Mouse (Mus musculus): ENCODE measurements around the gene Samd14.

Samd14 gene

DNA sequence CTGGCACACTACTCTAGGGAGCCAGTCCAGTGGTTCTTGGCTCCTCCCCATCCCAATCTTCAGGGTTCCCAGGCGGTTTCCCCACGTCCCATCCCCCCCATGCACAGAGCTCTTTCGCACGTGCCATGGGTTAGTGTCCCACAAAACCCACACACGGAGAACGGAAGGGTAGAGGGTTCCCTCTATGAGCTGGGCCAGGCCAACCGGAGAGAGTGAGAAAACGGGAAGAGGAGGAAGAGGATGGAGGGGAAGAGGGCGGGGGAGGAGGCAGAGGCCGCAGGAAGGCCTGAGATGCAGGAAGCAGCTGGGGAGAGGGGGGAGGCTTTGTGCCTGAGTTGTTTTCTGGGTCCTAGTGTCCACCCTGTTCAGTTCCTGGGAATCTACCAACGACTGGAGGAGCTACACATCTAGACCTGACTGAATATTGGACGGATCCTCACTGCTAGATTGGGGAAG is 20.1 kb upstream of the Samd14 start:
- DNase-seq (ENCODE audit: low read depth, low spot score) = peak; percentile 92

DNA sequence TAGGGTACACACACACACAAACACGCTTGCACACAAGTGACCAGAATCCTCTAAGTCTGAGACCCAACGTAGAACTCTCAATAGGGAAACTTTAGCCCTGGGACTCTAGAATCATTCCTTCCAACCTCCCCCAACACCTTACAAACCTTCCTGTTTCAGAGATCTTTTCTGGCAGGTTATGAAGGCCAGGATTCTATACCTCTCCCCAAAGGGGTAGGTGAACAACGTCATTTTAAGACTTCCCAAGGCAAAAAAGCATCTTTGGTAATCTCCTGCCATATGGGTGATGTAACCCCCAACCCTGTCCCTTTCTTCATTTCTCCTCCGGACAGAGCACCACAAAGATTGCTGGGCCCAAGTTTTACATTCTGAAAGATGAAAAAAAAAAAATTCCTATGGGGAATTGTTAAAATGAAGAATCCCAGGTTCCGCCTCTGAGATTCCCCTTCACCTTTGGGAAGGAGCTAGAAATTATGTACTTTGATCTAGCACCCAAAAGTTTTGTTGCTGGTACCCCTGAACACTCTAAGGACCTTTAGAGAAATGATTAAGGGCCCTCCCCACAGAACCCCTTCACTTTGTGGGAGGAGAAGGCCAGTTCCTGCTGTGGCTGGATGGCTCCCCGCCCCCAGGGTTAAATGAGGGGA is 19.5 kb upstream of the Samd14 start:
- no peak for DNase-seq (ENCODE audit: low read depth, low spot score)

DNA sequence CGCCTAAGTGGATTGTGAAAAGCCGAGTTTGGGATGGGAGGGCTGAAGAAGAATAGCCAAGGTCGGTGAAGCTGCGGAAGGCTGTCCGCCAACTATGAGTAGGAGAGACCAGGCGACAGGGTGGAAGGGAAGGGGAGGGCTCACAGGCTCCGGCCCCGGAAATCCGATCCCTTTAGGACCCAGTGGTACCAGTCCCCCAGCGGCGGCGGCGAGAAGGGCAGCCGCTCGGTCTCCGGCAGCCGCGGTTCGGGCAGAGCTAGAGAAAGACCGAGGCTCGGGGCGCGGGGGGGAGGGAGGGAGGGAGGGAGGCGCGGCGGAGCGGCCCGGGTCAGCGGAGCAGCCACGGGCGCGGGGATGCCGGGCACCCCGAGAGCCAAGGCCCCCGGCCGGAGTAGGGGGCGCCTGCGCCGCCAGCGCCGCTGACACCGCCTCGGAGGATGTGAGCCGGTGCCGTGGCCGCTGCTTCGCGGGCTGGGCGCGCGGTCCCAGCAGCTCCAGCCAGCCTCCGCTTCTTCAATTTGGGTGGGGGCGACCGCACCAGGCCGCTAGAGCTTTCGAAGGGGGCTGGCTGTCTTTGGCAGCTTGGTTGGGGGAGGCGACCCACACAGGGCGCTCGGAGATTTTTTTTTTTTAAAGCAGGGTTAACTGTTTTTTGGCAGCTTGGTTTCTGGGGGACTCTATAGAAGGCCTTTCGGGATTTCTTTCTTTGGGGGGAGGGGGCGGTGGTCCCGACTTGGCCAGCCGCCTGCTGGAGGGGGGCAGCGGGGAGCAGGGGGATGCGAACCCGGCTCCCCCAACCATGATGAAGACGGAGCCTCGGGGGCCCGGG is 18.7 kb upstream of the Samd14 start, which contains the start of gene Ppp1r9b:
TSS of gene Ppp1r9b (plus strand) at position 287 of the 829 bp plus-strand sequence.
- peak; percentile 86 for DNase-seq (ENCODE audit: low read depth, low spot score)

DNA sequence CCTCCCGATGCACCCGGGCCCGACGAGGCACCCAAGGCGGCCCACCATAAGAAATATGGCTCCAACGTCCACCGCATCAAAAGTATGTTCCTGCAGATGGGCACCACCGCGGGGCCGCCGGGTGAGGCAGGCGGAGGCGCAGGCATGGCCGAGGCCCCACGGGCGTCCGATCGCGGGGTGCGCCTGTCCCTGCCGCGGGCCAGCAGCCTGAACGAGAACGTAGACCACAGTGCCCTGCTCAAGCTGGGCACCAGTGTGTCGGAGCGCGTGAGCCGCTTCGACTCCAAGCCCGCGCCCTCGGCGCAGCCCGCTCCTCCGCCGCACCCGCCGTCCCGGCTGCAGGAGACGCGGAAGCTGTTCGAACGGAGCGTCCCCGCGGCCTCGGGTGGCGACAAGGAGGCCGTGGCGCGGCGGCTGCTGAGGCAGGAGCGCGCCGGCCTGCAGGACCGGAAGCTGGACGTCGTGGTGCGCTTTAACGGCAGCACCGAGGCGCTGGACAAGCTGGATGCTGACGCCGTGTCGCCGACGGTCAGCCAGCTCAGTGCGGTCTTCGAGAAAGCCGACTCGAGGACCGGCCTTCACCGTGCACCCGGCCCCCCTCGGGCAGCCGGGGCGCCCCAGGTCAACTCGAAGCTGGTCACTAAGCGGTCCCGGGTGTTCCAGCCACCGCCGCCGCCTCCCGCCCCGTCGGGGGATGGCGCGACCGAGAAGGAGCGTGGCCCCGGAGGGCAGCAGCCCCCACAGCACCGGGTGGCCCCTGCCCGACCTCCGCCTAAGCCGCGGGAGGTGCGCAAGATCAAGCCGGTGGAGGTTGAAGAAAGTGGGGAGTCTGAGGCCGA is 17.8 kb upstream of the Samd14 start:
- DNase-seq (ENCODE audit: low read depth, low spot score) = no peak

DNA sequence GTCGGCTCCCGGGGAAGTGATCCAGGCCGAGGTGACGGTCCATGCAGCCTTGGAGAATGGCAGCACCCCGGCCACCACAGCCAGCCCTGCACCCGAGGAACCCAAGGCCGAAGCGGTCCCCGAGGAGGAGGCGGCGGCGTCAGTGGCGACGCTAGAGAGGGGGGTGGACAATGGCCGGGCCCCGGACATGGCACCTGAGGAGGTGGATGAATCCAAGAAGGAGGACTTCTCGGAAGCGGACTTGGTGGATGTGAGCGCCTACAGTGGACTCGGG is 17.3 kb upstream of the Samd14 start:
- no peak for DNase-seq (ENCODE audit: low read depth, low spot score)

DNA sequence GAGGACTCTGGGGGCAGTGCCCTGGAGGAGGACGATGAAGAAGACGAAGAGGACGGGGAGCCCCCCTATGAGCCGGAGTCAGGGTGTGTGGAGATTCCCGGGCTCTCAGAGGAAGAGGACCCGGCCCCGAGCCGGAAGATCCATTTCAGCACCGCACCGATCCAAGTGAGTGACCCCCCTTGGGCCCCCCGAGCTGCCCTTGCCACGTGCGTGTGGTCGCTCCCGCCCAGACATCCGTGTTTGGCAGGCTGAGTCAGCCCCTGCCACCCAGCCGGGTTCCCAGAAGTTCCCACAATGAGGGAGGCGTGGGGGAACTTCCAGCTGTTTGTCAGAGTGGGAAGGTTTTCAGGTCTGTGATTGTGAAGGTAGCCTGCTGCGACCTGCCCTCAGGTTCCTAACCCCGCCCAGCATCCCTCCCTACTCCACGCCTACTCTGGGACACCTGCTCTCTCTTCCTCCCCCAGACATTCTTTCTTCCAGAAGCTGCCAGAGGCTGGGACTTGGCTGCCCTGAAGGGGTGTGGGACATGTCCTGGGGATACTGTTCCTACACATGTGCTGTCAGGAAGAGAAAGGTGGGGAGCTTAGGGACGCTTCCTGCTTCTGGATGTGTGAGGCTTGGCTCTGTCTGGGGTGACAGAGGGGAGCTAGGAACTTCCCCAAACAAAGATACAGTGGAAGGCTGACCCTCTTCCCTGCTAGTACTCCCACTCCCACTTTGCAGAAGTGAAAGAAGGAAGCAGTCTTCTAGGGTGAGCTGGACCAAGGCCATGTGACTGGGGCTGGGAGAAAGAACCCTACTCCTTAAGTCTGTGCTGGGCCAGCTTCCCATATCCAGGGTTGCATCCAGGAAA is 16.7 kb upstream of the Samd14 start:
- peak; percentile 46 for DNase-seq (ENCODE audit: low read depth, low spot score)

DNA sequence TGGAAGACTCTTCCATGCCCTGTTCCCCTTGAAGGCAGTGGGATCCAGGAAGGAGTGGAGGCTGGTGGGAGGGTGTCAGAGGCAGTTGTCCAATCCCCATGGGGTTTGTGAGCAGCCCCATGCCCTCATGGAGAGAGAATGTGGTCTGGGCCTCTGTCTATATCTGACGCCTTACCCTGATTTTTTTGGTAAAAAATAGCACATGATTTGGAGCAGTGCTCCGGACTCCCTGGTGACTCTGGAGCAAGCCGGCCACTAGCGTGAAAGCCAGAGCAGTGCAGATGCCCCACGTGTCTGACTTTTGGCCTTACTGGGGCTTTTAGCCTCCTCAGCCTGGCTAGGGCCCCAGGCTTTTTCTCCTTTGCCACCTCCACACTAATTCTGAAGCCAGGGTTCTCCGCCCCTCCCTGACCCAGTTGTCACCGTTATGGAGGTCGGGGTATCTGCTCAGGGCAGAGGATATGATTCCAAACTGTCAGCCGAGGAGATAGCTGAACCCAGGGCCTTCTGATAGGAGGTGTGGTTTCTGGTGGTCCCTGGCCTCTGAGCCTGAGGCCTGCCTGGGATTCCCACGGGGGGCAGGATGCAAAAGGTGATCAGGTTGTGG is 15.4 kb upstream of the Samd14 start:
- no peak for DNase-seq (ENCODE audit: low read depth, low spot score)

DNA sequence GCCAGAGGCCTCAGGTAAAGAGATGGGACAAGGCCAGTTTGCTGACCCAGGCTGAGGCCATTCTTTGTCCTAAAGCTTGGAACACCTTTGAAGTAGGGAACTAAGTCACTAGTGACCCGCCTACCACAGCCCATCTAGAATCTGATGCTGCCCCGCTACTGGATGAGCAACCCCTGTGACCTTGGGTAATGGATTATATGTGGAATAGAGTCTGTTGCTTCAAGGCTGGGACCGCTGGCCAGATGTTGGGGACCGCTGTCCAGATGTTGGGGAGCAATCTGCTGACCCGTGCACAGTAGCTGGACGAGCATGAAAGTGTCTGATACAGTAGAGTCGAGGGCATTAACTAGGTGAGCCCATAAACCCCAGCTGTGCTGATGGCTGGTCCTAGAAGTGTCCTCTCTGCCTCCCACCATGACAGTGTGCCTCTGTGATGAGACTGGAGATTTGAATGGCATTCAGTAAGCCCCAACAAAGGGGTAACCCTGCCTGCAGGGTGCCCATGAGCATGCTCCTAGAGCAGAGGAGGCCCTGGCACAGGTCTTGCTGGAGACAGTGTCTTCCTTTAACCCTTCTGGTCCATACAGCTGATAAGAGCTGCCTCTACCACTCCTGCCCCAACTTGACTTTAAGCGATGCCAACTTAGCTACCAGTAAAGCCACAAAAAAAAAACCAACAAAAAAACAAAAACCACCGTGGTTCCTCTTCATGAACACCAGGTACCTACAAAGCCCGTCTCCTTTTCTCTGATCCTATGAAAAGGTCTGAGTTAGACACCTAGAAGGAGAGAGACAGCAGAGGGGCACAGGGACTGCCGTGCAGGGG is 14.5 kb upstream of the Samd14 start:
- DNase-seq (ENCODE audit: low read depth, low spot score) = no peak

DNA sequence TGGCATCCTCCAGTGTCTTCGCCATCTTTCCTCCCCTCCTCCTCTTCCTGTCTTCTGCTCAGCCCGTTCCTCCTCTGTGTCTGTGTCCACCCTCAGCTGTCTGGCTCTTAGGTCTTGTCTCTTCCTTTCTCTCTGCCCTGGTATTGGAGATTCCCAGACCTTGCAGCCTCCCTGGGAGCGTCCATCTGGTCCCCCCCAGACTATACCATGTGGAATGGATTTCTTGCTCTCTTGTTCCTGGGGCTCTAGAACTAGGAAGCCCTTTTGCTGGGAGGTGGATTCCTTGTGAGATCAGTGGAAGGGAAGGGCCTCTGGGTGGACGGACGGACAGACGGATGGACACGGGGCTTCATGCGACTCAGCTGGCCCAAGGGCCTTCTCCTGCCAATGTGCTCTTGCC is 13.6 kb upstream of the Samd14 start:
- no peak for DNase-seq (ENCODE audit: low read depth, low spot score)

DNA sequence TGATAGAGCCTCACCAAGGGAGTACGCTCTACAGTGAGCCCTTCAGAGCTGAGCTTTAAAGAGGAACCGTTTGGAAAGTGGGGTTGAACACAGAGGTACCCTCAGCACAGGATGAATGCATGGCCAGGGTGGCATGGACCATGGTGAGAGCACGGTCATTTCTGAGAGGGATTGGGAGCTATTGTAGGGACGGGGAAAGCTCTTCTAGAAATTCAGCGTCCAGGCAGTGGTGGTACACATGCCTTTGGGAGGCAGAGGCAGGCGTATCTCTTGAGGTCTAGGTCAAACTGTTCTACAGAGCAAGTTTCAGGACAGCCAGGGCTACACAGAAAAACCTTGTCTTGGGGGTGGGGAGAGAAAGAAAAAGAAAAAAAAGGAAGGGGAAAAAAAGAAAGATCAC is 12.7 kb upstream of the Samd14 start:
- DNase-seq (ENCODE audit: low read depth, low spot score) = no peak

DNA sequence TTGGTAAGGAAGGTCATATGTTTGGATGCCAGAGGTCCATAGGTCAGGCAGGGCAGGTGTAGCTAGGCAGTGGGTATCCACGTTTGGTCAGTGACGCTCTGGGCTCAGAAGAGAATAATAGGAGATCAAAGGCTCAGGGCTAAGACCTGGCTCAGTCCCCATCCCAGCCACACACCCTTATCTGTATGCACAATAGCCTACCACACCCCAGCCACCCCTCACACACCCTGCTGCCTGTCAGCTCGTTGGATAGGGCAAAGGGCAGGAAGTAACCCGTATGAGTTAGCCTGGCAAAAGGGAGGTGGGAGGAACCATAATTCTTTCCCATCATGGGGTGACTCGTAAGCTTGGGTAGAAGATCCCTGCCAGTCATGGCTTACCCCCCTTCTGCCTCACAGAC is 12.1 kb upstream of the Samd14 start:
- no peak for DNase-seq (ENCODE audit: low read depth, low spot score)

DNA sequence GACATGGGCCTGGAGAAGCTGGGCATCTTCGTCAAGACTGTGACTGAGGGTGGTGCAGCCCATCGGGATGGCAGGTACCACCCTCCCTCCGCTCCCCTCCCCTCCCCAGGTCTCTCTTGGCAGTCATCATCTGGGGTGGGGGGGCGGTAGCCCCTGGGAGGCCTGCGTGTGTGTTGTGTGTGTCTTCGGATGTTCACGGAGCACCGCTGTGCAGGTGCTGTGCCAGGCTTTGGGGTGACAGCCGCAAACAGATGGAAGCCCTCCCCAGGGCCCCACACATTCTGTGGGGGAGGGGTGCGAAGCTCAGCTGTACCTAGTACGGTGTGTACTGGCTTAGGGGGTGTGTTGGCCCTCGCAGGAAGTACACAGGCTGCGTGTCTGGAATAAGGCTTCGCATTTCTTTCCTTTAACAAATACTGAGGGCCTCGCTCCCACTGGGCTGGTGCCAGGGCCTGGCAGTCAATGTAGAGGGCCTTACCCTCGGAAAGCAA is 11.6 kb upstream of the Samd14 start:
- DNase-seq (ENCODE audit: low read depth, low spot score) = no peak

DNA sequence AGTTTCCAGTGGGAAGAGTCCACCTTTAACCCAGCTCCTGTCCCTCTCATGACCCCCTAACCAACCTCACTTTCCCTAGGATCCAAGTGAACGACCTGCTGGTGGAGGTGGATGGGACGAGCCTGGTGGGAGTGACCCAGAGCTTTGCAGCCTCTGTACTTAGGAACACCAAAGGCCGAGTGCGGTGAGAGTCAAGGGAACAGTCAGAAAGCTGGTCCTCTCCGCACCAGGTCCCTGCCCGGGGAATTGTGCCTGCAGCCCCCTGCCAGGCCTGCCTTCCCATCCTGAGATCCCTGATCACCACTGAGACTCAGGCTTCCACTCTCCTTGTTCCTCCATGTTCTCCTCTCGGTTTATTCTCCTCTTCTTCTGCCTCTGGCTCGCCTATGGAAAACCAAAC is 9.6 kb upstream of the Samd14 start:
- DNase-seq (ENCODE audit: low read depth, low spot score) = no peak

DNA sequence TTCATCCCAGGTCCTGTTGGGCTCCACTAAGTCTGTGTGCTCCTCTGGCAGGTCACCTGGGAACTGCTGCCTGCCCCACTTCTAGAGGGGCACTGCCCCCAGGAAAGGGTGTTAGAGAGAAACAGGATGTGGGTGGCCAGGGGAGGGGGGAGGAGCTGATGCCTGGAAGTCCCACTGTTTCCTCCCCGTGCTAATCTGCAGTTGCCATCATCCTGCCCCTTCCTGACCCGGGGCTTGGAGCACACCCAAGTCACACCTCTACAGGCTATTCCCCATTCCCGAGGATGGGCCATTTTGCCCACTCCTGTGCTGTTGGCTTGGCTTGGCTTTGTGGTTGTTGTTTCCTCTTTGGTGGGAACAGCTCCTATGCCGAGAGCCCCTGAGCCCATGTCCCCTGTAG is 9.1 kb upstream of the Samd14 start:
- no peak for DNase-seq (ENCODE audit: low read depth, low spot score)

DNA sequence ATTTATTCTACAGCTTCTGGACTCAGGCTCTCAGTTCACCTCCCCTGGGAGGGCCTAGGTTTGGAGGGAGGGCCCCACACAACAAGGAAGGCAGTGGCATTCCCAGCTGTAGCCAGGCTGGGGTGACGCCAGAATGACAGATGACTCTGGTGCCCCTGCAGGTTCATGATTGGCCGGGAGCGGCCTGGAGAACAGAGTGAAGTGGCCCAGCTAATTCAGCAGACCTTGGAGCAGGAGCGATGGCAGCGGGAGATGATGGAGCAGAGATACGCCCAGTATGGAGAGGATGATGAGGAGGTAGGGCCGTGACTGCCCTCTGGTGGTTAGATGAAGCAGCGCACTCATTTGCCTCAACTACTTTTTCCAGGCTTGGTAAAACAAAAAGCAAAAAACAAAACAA is 8.6 kb upstream of the Samd14 start:
- DNase-seq (ENCODE audit: low read depth, low spot score) = peak; percentile 76

DNA sequence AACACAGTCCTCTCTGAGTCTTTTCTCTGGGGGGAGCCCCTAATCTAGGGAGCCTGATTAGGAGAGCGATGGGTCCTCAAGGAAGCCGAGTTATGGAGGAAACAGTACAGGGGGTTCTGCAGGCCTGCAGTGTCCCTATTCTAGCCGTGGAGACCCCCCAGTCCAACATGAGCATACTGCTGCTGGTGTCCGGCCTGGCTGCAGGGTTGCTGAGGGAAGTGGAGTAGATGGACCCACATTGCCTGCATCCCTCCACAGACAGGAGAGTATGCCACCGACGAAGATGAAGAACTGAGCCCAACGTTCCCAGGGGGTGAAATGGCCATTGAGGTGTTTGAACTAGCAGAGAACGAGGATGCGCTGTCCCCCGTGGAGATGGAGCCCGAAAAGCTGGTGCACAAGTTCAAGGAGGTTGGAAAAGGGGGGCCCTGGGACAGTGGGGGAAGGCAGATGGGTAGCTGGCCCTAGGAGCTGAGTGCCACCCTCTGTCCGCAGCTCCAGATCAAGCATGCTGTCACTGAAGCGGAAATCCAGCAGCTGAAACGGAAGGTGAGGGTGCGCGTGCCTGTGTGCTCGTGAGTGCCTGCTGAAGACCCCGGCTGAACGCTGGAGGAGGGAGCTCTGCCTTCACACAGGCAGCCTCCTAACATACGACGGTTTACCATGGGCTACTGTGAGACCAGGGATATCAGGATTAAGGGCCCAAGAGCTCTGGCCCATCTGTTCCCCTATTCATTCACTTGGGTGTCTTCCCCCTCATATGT is 7.9 kb upstream of the Samd14 start:
- DNase-seq (ENCODE audit: low read depth, low spot score) = no peak

DNA sequence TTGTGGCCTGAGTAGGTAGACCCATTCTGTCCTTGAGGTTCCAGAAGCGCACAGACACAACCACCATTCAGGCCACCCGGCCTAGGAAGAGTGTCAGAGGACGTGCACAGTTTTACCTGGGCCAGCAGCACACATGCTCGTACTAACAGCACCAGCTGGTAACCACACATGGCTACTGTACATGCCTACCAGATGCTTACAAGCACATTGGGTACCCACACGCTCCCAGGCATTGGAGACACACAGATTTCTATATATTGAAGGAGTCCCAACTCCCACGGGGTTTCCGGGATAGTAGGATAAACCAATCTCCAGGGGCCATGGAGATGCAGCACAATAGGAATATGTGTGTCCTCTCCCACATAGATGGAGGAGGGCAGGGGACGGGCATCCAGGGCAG is 7.0 kb upstream of the Samd14 start:
- no peak for DNase-seq (ENCODE audit: low read depth, low spot score)

DNA sequence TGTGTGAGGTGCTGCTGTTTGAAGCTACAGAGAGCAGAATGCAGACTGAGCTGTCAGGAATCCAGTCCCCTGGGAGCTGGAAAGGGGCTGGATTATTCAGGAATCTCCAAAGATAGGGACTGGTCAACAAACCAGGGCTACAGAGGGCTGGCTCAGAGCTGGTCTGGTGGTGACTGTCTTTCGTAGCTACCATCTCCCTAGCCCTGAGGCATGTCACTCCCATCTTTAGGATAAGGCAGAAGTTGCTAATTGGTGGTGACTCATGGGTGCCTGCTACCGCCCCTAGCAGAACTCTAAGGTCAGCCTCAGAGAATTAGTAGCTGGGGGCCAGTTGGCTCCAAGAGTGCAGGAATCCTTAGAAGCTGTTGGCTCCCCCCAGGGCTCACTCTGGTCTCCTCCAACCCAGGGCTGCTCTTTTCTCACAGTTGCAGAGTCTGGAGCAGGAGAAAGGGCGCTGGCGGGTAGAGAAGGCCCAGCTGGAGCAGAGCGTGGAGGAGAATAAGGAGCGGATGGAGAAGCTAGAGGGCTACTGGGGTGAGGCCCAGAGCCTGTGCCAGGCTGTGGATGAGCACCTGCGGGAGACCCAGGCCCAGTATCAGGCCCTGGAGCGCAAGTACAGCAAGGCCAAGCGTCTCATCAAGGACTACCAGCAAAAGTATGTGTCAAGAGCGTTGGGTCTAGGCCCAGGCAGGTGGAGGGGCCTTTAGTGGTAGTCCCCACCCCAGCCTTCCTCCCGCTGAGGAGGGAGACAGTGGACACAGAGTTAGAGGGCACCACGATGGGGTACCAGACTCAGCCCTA is 5.3 kb upstream of the Samd14 start:
- DNase-seq (ENCODE audit: low read depth, low spot score) = no peak

DNA sequence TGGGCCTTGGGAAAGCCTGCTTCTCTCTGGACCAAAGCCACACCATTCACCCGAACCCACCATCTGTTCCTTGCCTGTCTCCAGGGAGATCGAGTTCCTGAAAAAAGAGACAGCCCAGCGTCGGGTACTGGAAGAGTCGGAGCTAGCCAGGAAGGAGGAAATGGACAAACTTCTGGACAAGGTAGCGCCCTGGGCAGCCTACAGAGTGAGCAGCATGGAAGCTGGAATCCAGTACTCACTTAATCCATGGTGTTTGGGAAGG is 4.8 kb upstream of the Samd14 start:
- no peak for DNase-seq (ENCODE audit: low read depth, low spot score)
